Mouse (Mus musculus): ENCODE measurements around the gene Mrpl33. TPM values are rescaled to one million over a fixed set of nuclear protein-coding genes. Genes with fewer than 3 reads are reported as not detected.

Mrpl33 gene
- polyA plus RNA-seq, 1 experiment from 2014 or later = 459 TPM

DNA sequence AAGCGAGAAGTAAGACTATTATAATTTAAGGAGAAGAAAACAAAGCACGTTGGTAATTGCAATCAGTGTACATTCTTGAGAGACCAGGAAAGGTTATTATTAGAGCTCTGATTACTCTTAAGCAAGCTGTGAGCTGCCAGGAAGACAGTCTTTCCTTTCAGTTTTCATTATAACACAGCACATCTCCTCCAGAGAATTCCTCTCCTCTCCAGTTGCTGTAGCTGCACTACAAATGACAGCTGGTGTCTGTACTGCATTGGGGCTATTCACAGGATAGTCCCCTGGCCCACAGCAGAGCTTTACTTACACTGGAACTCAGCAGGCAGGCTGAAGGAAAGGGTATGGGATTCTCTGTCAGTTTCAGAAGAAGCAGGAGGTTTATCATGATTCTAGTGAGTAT is 76.7 kb downstream of the Mrpl33 start:
- Histone ChIP-seq H3K4me2 (no peak overlapping the region), H3K27me3 (no peaks in the 10 kb centered on the region), H3K36me3 (no peaks in the 10 kb centered on the region), H3K9ac (no peak overlapping the region), H3K4me1 (replicated peaks) (peaks cover 13% of the 10 kb centered on the region; the same call in 1 of the 2 replicates), H3K27ac (no peak overlapping the region), H3K4me3 (no peak overlapping the region), H3K9me3 (replicated peaks) (no peaks in the 10 kb centered on the region)
- WGBS = 42% methylated on average over 2 of the region's 2 CpGs
- ATAC-seq (replicated peaks; ENCODE audit: insufficient number of reproducible peaks, insufficient read depth, low FRiP score, low read depth) = no peak

DNA sequence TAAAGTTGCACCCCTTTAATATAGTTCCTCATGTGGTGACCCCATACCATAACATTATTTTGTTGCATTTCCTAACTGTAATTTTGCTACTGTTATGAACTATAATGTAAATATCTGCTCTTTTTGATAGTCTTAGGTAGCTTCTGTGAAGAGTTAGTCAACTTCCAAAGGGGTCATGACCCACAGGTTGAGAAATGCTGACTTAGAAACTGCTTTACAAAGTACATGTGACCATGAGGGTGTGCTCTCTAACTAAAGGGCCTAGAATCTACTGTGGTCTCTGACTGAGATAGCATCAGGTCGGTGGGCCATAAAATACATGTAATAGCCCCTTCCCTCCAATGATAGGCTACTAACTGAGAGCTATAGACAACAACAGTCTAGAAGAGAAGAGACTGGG is 81.3 kb downstream of the Mrpl33 start:
- H3K9me3 ChIP-seq (replicated peaks) = no peaks in the 10 kb centered on the region
- H3K4me1 ChIP-seq (replicated peaks) = peaks cover 7% of the 10 kb centered on the region; the same call in 1 of the 2 replicates
- WGBS = 71% methylated on average over 1 of the region's 1 CpGs
- H3K4me3 ChIP-seq = no peak overlapping the region
- no peak overlapping the region for H3K4me2 ChIP-seq
- H3K27ac ChIP-seq = no peak overlapping the region
- no peaks in the 10 kb centered on the region for H3K36me3 ChIP-seq
- H3K27me3 ChIP-seq = no peaks in the 10 kb centered on the region
- ATAC-seq (replicated peaks; ENCODE audit: insufficient number of reproducible peaks, insufficient read depth, low FRiP score, low read depth) = no peak
- no peak overlapping the region for H3K9ac ChIP-seq

DNA sequence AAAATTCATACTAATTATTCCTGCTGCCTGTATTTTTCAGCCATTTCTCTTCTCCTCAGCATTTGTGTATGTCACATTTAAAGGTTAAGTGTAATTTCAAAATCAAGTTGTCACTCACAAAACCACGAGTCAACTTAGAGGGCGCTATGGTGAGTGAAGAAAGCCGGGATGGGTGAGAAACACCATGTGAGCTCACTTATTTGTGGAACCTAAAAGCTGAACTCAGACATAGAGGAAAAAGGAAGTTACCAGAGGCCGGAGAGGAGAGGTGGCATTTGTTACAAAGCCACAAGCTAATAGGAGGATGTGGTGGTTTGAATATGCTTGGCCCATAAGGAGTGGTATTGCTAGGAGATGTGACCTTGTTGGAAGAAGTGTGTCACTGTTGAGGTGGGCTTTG is 83.4 kb downstream of the Mrpl33 start:
- no peak for ATAC-seq (replicated peaks; ENCODE audit: insufficient number of reproducible peaks, insufficient read depth, low FRiP score, low read depth)
- Histone ChIP-seq H3K4me2 (no peak overlapping the region), H3K4me3 (no peak overlapping the region), H3K36me3 (no peaks in the 10 kb centered on the region), H3K9me3 (replicated peaks) (no peaks in the 10 kb centered on the region), H3K27ac (no peak overlapping the region), H3K9ac (no peak overlapping the region), H3K4me1 (replicated peaks) (no peaks in the 10 kb centered on the region), H3K27me3 (no peaks in the 10 kb centered on the region)
- WGBS = 77% methylated on average over 4 of the region's 4 CpGs

GRCm38 (mm10) chr5:31682305-31682704 is 85.6 kb downstream of the Mrpl33 start:
- no peak for ATAC-seq (replicated peaks; ENCODE audit: insufficient number of reproducible peaks, insufficient read depth, low FRiP score, low read depth)
- Histone ChIP-seq H3K4me3 (no peak overlapping the region), H3K36me3 (no peaks in the 10 kb centered on the region), H3K27ac (no peak overlapping the region), H3K9ac (no peak overlapping the region), H3K27me3 (no peaks in the 10 kb centered on the region), H3K9me3 (replicated peaks) (no peaks in the 10 kb centered on the region), H3K4me2 (no peak overlapping the region), H3K4me1 (replicated peaks) (no peaks in the 10 kb centered on the region)
- WGBS = 86% methylated on average over 1 of the region's 1 CpGs

DNA sequence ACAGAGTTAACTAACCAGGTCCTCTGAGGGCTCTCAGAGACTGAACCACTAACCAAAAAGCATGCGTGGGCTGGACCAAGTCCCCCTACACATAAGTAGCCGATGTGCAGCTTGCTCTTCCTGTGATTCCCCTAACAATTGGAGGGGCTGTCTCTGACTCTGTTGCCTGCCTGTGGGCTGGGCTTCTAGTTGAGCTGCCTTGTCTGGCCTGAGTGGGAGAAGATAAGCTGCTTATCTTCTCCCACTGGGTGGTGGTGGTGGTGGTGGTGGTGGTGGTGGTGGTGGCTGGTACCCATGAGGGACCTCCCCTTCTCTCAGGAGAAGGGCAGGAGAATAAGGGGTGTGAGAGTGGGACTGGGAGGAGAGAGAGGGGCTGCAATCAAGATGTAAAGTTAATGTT is 89.3 kb downstream of the Mrpl33 start:
- Histone ChIP-seq H3K9ac (no peak overlapping the region), H3K4me3 (no peak overlapping the region), H3K27ac (no peak overlapping the region), H3K4me1 (replicated peaks) (no peaks in the 10 kb centered on the region), H3K4me2 (no peak overlapping the region), H3K9me3 (replicated peaks) (no peaks in the 10 kb centered on the region), H3K36me3 (no peaks in the 10 kb centered on the region), H3K27me3 (no peaks in the 10 kb centered on the region)
- WGBS = 48% methylated on average over 2 of the region's 2 CpGs
- no peak for ATAC-seq (replicated peaks; ENCODE audit: insufficient number of reproducible peaks, insufficient read depth, low FRiP score, low read depth)

- H3K9me3 ChIP-seq (replicated peaks) = no peaks in the 10 kb centered on the region
- no peak overlapping the region for H3K27ac ChIP-seq
- H3K4me1 ChIP-seq (replicated peaks) = no peaks in the 10 kb centered on the region
- H3K4me3 ChIP-seq = no peak overlapping the region
- H3K36me3 ChIP-seq = no peaks in the 10 kb centered on the region
- 84% methylated on average over 3 of the region's 3 CpGs for WGBS
- no peak overlapping the region for H3K4me2 ChIP-seq
- no peak overlapping the region for H3K9ac ChIP-seq
- ATAC-seq (replicated peaks; ENCODE audit: insufficient number of reproducible peaks, insufficient read depth, low FRiP score, low read depth) = no peak
- H3K27me3 ChIP-seq = no peaks in the 10 kb centered on the region
Measured at GRCm38 (mm10) chr5:31687972-31688371, 91.2 kb downstream of the Mrpl33 start.

GRCm38 (mm10) chr5:31693191-31693590 is 96.5 kb downstream of the Mrpl33 start:
- Histone ChIP-seq H3K27ac (no peak overlapping the region), H3K9ac (no peak overlapping the region), H3K4me3 (no peak overlapping the region), H3K27me3 (no peaks in the 10 kb centered on the region), H3K36me3 (no peaks in the 10 kb centered on the region), H3K9me3 (replicated peaks) (no peaks in the 10 kb centered on the region), H3K4me1 (replicated peaks) (peaks cover 5% of the 10 kb centered on the region; the same call in 1 of the 2 replicates), H3K4me2 (no peak overlapping the region)
- no peak for ATAC-seq (replicated peaks; ENCODE audit: insufficient number of reproducible peaks, insufficient read depth, low FRiP score, low read depth)

DNA sequence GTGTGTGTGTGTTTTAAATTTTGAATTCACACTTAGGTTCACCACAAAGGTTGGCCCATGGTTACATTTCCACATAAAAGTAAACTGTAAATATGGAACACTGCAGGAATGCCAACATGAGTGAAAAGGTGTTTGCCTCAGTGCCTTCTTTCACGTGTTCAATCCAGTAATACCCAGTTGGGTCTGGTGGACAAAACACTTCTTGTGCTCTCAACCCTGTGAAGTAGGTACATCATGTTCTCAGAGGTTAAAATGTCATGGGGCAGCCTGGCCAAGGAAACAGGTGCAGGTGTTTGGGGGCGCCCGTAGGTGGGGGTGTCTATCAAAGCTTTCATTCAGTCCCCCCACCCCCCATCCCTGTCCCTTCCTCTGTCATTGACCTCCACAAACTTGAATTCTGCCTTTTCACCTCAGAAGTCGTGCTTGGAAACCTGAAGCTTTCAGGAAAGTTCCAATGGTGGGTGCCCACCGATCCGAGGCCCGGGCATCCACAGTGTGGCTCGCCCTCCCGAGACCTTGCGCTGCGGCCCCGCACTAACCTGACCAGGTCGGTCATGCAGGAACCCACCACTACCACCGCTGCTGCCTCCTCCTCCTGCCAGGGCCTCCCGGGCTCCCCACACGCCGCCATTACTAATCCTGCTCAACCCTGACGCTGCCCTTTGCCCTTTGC is 100.4 kb downstream of the Mrpl33 start, which contains the start of gene Rbks:
Rbks (minus strand) TSS at position 657 of the 673 bp plus-strand sequence.
- peak within 1 kb of the TSS; percentile 89 for H3K4me3 ChIP-seq
- 5% methylated on average over 18 of the region's 18 CpGs for WGBS
- H3K4me1 ChIP-seq (replicated peaks) = peaks cover 9% of the 10 kb centered on the region
- H3K27ac ChIP-seq = peak within 1 kb of the TSS; percentile 92
- H3K27me3 ChIP-seq = no peaks in the 10 kb centered on the region
- no peaks in the 10 kb centered on the region; the same call in 1 of the 2 replicates for H3K36me3 ChIP-seq
- no peaks in the 10 kb centered on the region for H3K9me3 ChIP-seq (replicated peaks)
- ATAC-seq (replicated peaks; ENCODE audit: insufficient number of reproducible peaks, insufficient read depth, low FRiP score, low read depth) = no peak
- peak within 1 kb of the TSS; percentile 86 for H3K9ac ChIP-seq
- H3K4me2 ChIP-seq = peak within 1 kb of the TSS; percentile 83

DNA sequence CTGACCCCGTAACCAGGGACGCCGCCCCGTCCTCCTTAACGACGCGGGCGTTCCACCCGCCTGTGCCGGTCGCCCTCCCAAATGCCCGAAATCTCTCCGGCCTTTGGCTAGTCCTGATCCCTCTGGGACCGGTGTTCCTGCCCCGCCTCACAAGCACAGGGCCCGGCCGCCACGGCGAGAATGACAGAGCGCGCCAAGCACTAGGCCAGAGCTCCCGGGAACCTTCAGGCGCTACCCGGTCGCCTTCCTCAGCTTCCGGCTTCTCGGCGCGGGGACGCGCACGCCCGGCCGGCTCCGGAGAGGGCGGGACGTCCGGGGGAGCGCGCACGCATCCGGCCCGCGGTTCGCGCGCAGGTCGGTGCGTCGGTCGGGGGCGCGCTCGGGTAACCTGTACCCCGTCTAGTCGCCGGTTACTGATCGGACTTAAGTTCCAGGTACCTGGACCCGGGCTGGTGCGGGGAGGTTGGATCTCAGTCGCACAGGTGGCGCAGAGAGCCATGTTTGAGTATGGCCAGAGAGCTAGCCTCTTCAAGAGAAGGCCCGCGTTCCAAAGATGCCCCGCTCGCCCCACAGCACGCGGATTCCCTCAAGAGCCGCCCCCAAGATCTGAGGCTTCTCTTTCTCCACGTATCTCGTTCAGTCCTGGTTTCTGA is 101.0 kb downstream of the Mrpl33 start, which contains the start of gene Babam2:
Babam2 (plus strand) TSS at position 41 of the 653 bp plus-strand sequence.
- WGBS = under 1% methylated on average over 71 of the region's 71 CpGs
- Histone ChIP-seq H3K4me2 (peak within 1 kb of the TSS; percentile 83), H3K27ac (peak within 1 kb of the TSS; percentile 92), H3K9me3 (replicated peaks) (no peaks in the 10 kb centered on the region), H3K36me3 (peaks cover 5% of the 10 kb centered on the region), H3K4me1 (replicated peaks) (peaks cover 9% of the 10 kb centered on the region), H3K27me3 (no peaks in the 10 kb centered on the region), H3K4me3 (peak within 1 kb of the TSS; percentile 89), H3K9ac (peak within 1 kb of the TSS; percentile 86)
- ATAC-seq (replicated peaks; ENCODE audit: insufficient number of reproducible peaks, insufficient read depth, low FRiP score, low read depth) = peak; percentile 90

GRCm38 (mm10) chr5:31698297-31698726 is 101.6 kb downstream of the Mrpl33 start:
- Histone ChIP-seq H3K4me3 (peak overlapping the region; percentile 89), H3K9ac (peak overlapping the region; percentile 86), H3K36me3 (peaks cover 5% of the 10 kb centered on the region), H3K9me3 (replicated peaks) (no peaks in the 10 kb centered on the region), H3K27me3 (no peaks in the 10 kb centered on the region), H3K4me1 (replicated peaks) (peaks cover 9% of the 10 kb centered on the region), H3K27ac (peak overlapping the region; percentile 92), H3K4me2 (peak overlapping the region; percentile 83)
- 3% methylated on average over 16 of the region's 16 CpGs for WGBS
- peak; percentile 62 for ATAC-seq (replicated peaks; ENCODE audit: insufficient number of reproducible peaks, insufficient read depth, low FRiP score, low read depth)

DNA sequence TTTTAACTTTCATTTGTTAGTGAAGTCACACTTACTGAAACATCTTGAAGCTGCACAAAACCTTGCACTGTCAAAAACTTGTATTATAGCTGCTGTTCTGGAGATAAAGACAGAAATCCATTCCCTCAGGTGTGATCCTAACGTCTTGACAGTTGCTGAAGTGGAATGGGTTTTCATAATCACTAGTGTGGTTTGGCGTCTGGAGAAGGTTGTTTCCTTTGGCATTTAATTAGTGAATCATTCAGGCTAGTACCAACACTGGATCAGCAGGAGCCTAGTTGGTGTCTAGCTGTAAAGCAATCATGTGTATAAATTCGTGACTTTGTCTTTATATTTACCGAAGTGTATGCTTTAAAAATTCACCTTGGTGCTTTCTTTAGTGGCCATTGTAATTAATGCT is 102.2 kb downstream of the Mrpl33 start:
- Histone ChIP-seq H3K4me1 (replicated peaks) (peaks cover 9% of the 10 kb centered on the region), H3K36me3 (peaks cover 5% of the 10 kb centered on the region), H3K4me2 (peak overlapping the region; percentile 83), H3K27ac (0 out of 2 replicates have a peak overlapping the region, but pooled peaks have one; percentile 4), H3K27me3 (no peaks in the 10 kb centered on the region), H3K9ac (no peak overlapping the region), H3K9me3 (replicated peaks) (no peaks in the 10 kb centered on the region), H3K4me3 (no peak overlapping the region)
- WGBS = 51% methylated on average over 4 of the region's 4 CpGs
- ATAC-seq (replicated peaks; ENCODE audit: insufficient number of reproducible peaks, insufficient read depth, low FRiP score, low read depth) = no peak
